Mouse (Mus musculus) megakaryocyte, embryonic 14.5 days (primary cell): ENCODE results near the gene Hook2.

Experiments
- FLI1 ChIP-seq: IDR thresholded peaks from 2 replicates; pipeline ENCODE4 v1.6.1; 2012; ENCODE audit warnings: low read length, inconsistent platforms, mixed read lengths
- GATA1 ChIP-seq: IDR thresholded peaks from 3 replicates; pipeline ENCODE4 v1.6.1; 2012; ENCODE audit warnings: mixed read lengths, low read length, inconsistent platforms, borderline replicate concordance

DNA sequence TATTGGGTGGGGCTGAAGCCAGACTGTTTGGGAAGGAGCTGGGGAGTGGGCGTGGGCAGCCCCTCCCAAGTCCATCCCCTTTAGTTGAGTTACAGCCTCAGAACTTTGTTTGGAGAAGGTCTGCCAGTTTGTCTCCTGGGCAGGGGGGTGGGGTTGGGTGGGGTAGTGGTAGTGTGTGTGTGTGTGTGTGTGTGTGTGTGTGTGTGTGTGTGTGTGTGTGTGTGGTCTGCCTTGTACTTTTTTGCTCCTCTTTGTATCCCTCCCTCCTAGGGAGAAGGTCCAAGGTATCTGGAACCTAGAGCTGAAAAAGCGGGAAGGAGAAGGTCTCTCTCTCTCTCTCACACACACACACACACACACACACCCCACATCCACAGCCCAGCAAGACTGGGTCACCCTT is 24.0 kb downstream of the Hook2 start, which contains the start of gene Best2:
- TF ChIP-seq GATA1 (no peak), FLI1 (no peak)
